Mouse (Mus musculus) layer of hippocampus, postnatal 36 days (tissue): ENCODE data around the gene Unc45a. TPM values are rescaled to one million over a fixed set of nuclear protein-coding genes. Genes with fewer than 3 reads are reported as not detected.

Experiments
- DNase-seq, 2 experiments: peaks; one replicate each; pipeline ENCODE4 v3.0.0; 2022
- total RNA-seq, 2 experiments: library from RNA; stranded (reverse); gene quantifications; 2 replicates each; pipeline ENCODE4 v1.2.3; 2021

Unc45a gene
- total RNA-seq, 2 experiments from 2014 or later: 38.1 to 39.5 TPM

DNA sequence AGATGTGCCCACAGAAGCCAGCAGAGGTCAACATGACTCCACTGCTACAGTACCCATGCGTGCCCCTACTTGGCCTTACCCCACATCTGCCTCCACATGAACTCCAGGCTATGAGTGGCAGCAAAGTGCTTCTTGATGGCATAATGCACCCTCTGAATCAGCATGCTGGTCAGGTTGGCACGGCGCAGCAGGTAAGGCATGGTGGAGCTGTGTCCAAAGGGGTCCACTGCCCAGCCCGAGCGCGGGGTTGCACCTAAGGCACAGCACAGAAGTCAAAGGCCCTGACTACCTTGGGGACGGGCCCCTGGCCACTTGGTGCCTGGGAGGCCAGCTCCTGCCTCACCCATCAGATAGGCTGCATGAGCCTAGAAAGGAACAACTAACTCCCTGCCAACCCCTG lies 26.4 kb upstream of the Unc45a start:
- DNase-seq: no peak

DNA sequence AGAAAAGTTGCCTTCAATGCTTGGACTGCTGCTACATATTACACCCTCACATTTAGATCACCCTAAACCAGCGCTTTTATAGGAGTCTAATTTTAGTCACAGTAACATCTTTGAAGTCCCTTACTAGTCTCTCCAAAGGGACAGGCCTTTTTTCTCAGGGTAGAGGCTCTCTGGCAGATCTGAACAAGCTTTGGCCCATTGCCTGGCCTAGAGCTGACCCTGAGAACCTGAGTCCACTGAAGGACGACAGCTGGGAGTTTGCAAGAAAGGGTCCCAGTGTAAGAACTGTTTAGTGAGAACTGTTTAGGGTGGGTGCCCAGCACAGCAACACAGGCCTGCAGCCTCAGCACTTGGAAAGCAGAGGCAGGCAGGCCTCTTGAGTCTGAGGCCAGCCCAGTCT lies 25.0 kb upstream of the Unc45a start:
- no peak for DNase-seq

- no peak for DNase-seq
Observed at GRCm38 (mm10) chr7:80360435-80360834, 19.6 kb upstream of the Unc45a start.

GRCm38 (mm10) chr7:80358039-80358438 lies 17.2 kb upstream of the Unc45a start:
- DNase-seq: no peak

DNA sequence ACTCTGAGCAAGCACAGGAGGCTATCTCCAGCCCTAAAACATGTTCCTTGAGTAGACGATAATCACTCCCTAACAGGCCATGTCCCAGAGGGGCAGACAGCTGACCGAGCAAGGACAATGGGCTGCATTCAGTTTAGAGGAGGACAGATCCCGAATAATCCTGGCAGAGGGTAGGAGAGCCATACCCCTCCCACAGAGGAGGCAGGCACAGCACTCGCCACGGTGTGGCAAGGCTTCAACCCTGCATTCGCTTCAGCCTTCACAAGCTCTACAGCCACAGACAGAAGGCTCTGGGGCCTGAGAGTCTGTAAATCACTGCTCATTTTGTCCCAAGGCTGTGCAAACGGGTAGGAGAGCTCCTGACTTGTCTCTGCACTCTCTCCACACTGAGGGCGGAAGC lies 16.4 kb upstream of the Unc45a start:
- peak in 1 of 2 experiments; percentile 48 for DNase-seq

DNA sequence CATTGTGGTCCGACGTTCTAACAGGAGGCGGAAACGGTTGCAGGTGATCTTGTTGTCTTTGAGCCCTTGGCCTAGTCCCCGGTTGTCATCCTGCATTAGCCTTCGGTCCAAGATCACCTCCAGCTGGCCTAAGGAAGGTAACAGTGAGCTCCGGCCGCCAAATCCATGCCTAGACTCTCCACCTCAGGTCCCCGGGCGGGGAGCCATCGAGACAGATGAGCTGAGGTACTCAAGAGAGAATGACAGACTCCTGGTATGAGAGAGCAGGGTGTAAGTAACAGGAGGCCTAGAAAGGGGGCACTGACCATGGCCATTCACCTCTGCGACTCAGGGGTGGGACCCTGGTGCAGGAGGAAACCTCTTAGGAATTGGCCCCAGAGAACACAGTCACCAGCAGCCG lies 15.5 kb upstream of the Unc45a start:
- no peak for DNase-seq

GRCm38 (mm10) chr7:80352920-80353319 lies 12.1 kb upstream of the Unc45a start:
- DNase-seq: no peak

GRCm38 (mm10) chr7:80350808-80351207 lies 10.0 kb upstream of the Unc45a start:
- DNase-seq: no peak

- no peak for DNase-seq
Observed at GRCm38 (mm10) chr7:80347670-80348586, 7.1 kb upstream of the Unc45a start.

- DNase-seq: no peak
Observed at GRCm38 (mm10) chr7:80346830-80347229, 6.0 kb upstream of the Unc45a start.

DNA sequence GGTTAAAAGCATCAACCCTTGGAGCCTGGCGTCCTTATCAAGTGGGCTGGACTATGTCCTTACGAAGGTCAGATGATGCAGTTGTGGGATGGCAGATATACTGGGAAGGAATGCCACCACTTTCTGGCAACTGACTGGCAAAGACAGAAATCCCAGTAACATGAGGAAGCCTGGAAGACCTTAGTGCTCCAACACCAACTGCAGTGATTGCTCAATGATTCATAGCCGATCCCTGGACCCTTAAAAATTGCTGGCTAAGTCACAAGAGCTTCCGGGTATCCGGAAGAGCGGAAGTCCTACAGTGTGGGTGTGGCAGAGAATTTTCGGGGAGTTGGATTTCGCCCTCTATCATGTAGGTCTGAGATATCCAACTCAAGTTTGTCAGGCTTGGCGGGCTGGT lies 5.4 kb upstream of the Unc45a start:
- DNase-seq: no peak

- no peak for DNase-seq
Observed at GRCm38 (mm10) chr7:80343270-80344018, 2.6 kb upstream of the Unc45a start.

DNA sequence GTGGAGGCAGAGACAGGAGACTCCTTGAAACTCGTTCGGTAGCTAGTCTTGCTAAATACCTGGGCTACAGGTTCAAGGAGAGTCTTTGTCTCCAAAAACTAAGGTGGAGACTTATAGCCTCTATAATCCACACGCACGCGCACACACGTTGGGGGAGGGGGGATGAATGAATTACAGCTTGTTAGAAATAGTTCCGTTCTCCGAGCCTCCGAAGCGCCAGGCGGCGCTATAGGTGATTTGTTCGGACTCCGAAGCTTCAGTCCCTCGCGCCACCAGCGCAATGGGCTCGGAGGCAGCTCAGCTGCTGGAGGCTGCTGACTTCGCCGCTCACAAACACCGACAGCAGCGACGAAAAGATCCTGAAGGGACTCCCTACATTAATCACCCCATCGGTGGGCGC lies 2.1 kb upstream of the Unc45a start, which contains the start of gene Hddc3:
Gene Hddc3, plus strand, starts transcription at position 247 of the 400 bp plus-strand sequence.
- peak; percentile 91 to 93 for DNase-seq

DNA sequence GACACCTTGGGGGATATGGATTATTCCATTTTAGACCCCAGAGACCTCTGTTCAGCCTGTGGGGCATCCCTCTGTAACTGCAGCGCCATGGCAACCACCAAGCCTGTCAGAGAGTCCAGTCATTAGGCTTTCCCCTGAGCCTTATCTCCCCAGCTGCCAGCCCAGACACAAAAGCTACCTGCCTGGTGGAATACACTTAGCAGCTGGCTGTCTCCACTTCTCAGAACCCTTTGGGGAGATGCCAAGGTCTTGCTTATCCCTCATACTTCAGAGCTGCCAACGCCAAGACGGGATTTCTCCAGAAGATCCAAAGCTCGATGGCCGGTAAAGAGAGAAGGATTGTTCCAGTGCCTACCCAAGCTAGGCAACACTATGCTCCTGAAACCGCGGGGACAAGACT lies 988 bp upstream of the Unc45a start:
- no peak for DNase-seq

- DNase-seq: peak; percentile 97
Observed at GRCm38 (mm10) chr7:80339793-80340628, 794 bp downstream of the Unc45a start.

GRCm38 (mm10) chr7:80339371-80339770 lies 1.4 kb downstream of the Unc45a start:
- no peak for DNase-seq

GRCm38 (mm10) chr7:80336932-80337331 lies 3.9 kb downstream of the Unc45a start:
- no peak for DNase-seq

- no peak for DNase-seq
Observed at GRCm38 (mm10) chr7:80334848-80335247, 6.0 kb downstream of the Unc45a start.

GRCm38 (mm10) chr7:80331433-80331832 lies 9.4 kb downstream of the Unc45a start:
- DNase-seq: no peak

DNA sequence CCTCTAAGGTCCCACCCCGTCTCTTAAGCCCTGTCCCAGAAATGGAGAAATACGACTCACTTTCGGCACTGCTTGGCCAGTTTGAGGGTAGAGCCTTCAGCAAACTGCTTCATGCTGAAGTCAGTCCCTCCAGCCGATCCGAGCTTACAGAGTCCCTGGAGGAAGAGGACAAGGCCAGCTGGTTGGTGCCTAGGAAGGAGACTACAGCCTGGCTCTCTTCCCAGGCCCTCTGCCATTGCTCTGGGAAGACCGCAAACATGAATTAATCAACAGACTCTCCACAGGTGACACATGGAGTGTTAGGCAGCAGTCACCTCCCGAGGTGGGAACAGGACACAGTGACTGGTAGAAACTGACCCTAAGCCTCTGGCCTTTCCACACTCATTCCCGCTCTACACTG lies 10.5 kb downstream of the Unc45a start:
- DNase-seq: no peak

GRCm38 (mm10) chr7:80326076-80326475 lies 14.7 kb downstream of the Unc45a start:
- DNase-seq: no peak

- DNase-seq: no peak
Observed at GRCm38 (mm10) chr7:80325292-80325868, 15.4 kb downstream of the Unc45a start.
